Mouse (Mus musculus): ENCODE results near the gene Tbc1d1.

- no peak for TF ChIP-seq POLR2A (IDR thresholded peaks at IDR 0.05; ENCODE audit: control insufficient read depth, extremely low read depth, insufficient read depth, low read length, poor library complexity)
- no peak for TF ChIP-seq CTCF (IDR thresholded peaks at IDR 0.05; ENCODE audit: borderline replicate concordance, control insufficient read depth, extremely low read depth, insufficient read depth, low read length, poor library complexity)
Measured at GRCm38 (mm10) chr5:64265906-64266305, 109.8 kb downstream of the Tbc1d1 start.
